8 mouse cellular contexts compared by ENCODE assay signal in genomic region chr16:39984205-39984634, GRCm38 (mm10). TPM values are rescaled to one million over a fixed set of nuclear protein-coding genes. Genes with fewer than 3 reads are reported as not detected.
DNase-seq lines count a peak whose midpoint lies in the region; ATAC-seq lines count a peak whose summit lies in the region.

Gene Lsamp, plus strand, starts transcription at chr16:39984361.

- H3K27me3 ChIP-seq in limb, embryonic 10.5 days (ENCODE audit: low read depth, poor library complexity, severe bottlenecking), result peaks cover 8% of the 10 kb centered on the region
- no peaks in the 10 kb centered on the region for H3K27me3 ChIP-seq in midbrain, embryonic 15.5 days (replicated peaks)

- no peaks in the 10 kb centered on the region for H3K36me3 ChIP-seq in limb, embryonic 10.5 days
- H3K36me3 ChIP-seq in midbrain, embryonic 15.5 days (replicated peaks), result no peaks in the 10 kb centered on the region

- peaks cover 6% of the 10 kb centered on the region for H3K4me1 ChIP-seq in limb, embryonic 10.5 days
- peaks cover 8% of the 10 kb centered on the region for H3K4me1 ChIP-seq in midbrain, embryonic 15.5 days

- DNase-seq in adrenal gland, adult 8-10 months, result peak; percentile 34
- peak; percentile 95 to 96 for DNase-seq in cerebellum, postnatal 25 days
- peak; percentile 89 to 95 for DNase-seq in frontal cortex, postnatal 36 days (ENCODE audit: low spot score in 2 of 2)
- DNase-seq in kidney, adult 9 months, result peak; percentile 39
- DNase-seq in limb, embryonic 10.5 days (ENCODE audit: low spot score), result peak; percentile 88
- DNase-seq in telencephalon, adult 2 months (ENCODE audit: low read depth, low spot score), result peak; percentile 76

- H3K9ac ChIP-seq in midbrain, embryonic 15.5 days, result peak within 1 kb of the TSS; percentile 66

- H3K27ac ChIP-seq in limb, embryonic 10.5 days, result peak within 1 kb of the TSS; percentile 58; the same call in 1 of the 2 replicates
- H3K27ac ChIP-seq in midbrain, embryonic 15.5 days, result peak within 1 kb of the TSS; percentile 88

- peak within 1 kb of the TSS; percentile 61 for H3K4me3 ChIP-seq in limb, embryonic 10.5 days
- H3K4me3 ChIP-seq in midbrain, embryonic 15.5 days, result peak within 1 kb of the TSS; percentile 54

- peak within 1 kb of the TSS; percentile 54 for H3K4me2 ChIP-seq in midbrain, embryonic 15.5 days

- no peaks in the 10 kb centered on the region for H3K9me3 ChIP-seq in limb, embryonic 10.5 days (replicated peaks)
- no peaks in the 10 kb centered on the region for H3K9me3 ChIP-seq in midbrain, embryonic 15.5 days

- under 1% methylated on average over 24 of the region's 24 CpGs for WGBS in limb, embryonic 10.5 days
- WGBS in midbrain, embryonic 15.5 days, result under 1% methylated on average over 24 of the region's 24 CpGs

- ATAC-seq in midbrain, embryonic 15.5 days (replicated peaks), result peak; percentile 96
- no peak for ATAC-seq in monocyte, adult 5-6 weeks (replicated peaks; ENCODE audit: insufficient number of reproducible peaks, low FRiP score, low TSS enrichment, poor library complexity, severe bottlenecking)

RNA-seq across cellular contexts. Expression of gene Lsamp, which starts in this region (rescaled TPM):
- 10 to 100 TPM in 2 of 4 experiments, 1 to 10 TPM in 2; 9.0 to 20.8 (median 14.2) TPM for total RNA-seq in adrenal gland, adult 8-10 months (2022)
- polyA plus RNA-seq in limb, embryonic 10.5 days (2016; fragmentation: Nextera tagmentation; extraction: Ambion mirVana), result 1.3 and 2.1 TPM in 2 replicates
- 94.9 and 107 TPM in 2 replicates for polyA plus RNA-seq in midbrain, embryonic 15.5 days (2015; fragmentation: Nextera tagmentation; extraction: Ambion mirVana)
- not detected in 3 replicates for total RNA-seq in monocyte, adult 5-6 weeks (2017)

Comparison
In these comparisons a context has a peak if more than half of its experiments do, and no peak if none do; other contexts are left out.
1. RNA of gene Lsamp (polyA plus RNA-seq): 94.9 to 107 TPM in midbrain, embryonic 15.5 days; 1.3 to 2.1 TPM in limb, embryonic 10.5 days; every median in the first group is over 10 times any median in the second.
2. DNase-seq: peak in every context shown above with its lines; median percentile 96 in cerebellum, postnatal 25 days; 92 in frontal cortex, postnatal 36 days; 88 in limb, embryonic 10.5 days; 76 in telencephalon, adult 2 months; 39 in kidney, adult 9 months; 34 in adrenal gland, adult 8-10 months.